Mouse (Mus musculus) regulatory T cell (primary cell): Measurements from ENCODE around the gene Sgce.
"Not testable (repeated sequence)": the region's sequence is repeated elsewhere in the genome, so short reads cannot be mapped to it uniquely, and the experiment has no call there.

Experiments
- in situ Hi-C: fragments of 300-600 bp; cut with MboI, MseI; formaldehyde crosslinking; loops from one replicate; pipeline ENCODE4 v1.15.1; 2025; ENCODE audit warnings: high pct_unique_total_duplicates

Sgce gene

DNA sequence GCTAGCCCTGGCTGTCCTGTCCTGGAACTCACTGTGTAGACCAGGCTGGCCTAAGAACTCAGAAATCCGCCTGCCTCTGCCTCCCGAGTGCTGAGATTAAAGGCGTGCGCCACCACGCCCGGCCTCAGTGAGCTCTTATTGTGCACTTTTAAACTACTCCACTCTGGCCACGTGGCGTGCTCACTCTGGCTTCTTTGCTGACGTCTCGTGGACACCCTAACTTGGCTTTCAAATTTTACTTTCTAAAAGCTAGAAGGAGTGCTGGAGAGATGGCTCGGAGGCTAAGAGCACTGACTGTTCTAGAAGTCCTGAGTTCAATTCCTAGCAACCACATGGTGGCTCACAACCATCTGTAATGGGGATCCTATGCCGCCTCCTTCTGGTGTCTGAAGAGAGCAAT lies 93.3 kb downstream of the Sgce start:
- in situ Hi-C loops, result not testable (repeated sequence)

DNA sequence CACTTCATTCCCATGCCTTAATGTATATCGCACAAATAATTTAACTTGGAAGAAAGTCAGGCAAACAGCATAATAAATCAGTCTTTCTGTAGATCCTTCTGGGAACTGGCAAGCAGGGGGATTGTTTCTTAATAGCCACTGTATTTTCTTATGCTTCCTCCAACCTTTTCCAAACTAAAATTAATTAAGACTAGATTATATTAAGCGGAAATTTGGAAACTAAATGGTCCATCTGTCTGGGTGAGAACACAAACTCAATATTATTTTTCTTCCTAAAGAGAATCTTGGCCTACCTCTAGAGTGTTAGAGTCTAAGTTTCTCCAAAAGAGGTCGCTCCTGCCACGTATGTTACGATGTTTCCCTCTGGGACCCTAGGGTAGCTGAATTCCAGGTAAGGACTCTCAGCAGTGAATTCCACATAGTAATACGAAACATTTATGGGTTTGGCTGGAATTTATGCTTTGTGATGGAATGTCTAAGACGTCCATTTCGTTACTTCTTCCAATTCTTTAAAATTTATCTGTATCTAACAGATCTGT lies 94.3 kb downstream of the Sgce start:
- in situ Hi-C loops, result no loop called here

DNA sequence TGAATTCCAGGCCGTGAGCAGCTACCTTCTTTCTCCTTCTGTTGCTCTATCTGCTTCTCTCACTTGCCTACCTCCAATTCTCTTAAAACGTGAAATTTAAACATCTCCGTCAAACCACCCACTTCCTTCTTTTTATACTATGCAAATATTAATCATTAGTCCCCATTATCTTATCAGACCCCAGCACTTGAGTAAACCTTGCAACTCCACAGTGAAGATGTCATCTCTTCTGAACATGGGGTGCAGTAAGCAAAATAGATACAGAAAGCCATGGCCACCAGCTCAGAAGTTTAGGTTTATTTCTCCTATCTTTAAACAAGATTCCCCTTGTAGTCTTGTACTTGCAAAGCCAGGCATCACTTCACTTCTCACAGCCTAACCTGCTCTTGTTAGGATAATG lies 99.7 kb downstream of the Sgce start:
- in situ Hi-C loops, result no loop called here

DNA sequence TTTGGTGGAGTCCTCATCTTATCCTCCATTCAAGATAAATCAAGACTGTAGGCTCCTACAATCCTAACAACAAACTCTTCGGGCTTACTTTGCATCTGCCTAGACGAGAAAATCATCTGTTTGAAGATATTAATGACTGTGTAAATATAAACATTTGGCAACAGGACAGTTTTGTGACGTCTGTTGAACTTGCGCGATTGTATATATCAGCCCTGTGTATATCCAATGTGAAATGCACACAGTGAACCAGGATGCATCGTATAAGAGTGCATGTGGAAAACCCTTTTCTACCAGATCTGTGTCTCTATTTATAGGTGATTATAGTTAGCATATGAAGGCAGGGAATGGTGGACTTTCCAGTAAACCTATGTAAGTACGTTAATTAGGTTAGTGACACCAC lies 104.9 kb downstream of the Sgce start:
- in situ Hi-C loops, result no loop called here

DNA sequence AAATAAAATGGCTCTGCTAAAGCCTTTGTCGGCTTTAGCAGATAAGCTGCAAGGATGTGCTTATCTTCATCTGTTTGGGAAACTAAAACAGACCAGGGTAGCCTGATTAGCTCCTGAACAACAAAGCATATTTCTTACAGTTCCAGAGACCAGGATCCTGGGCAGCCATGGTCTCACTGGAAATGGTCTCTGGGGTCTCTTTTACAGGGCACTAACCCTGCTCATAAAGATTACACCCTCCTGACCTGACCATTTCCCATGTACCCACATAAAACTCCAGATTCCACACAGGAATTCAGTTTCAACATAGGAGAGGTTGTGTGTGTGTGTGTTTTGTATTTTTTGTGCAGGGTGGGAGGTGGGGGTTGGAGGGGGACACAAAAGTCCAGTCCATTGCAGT lies 112.2 kb downstream of the Sgce start:
- in situ Hi-C loops, result no loop called here

DNA sequence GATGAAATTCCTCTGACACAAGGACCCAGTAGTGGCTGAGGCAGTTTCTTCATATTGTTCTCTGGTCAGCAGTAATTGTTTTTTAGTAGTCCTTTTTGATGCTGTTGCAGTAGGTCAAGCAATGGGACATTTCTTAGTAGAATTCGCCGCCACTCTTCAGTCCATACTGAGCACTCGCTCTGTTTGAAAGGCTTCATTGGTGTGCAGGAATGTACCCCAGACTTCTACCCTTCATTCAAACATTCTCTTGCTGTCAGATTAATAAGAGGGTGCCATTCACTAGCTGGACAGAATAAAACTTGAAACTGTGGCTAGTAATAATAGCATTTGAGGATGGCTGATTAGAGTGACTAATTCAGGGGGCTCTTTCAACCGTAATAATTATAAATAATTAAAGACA lies 113.8 kb downstream of the Sgce start:
- in situ Hi-C loops, result no loop called here

DNA sequence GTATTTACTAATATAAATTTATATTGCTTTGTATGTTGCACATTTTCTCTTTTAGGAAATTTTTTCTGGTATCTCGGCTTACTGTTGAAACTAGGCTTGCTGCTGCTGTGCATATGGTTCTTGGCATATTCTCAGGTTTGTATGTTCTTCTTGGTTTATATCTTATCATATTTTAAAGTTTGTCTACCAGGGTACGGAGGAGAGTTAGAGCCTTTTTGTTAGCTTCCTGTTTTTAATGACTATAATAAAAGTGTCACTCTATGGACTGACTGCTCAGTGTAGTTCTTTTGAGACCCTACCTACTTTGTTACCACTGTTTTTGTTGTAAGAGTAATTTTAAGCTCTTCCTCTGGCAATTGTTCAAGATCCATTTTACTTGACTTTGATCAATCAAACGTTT lies 115.5 kb downstream of the Sgce start:
- in situ Hi-C loops, result no loop called here
